Mouse (Mus musculus): ENCODE results near the gene Dnase2a. TPM values are rescaled to one million over a fixed set of nuclear protein-coding genes. Genes with fewer than 3 reads are reported as not detected.
A peak's percentile ranks its signal among the peaks of the same experiment; 100 is the strongest.

Gene Dnase2a
- total and polyA plus RNA-seq, 3 experiments: 53.7 to 83.4 TPM; not detected in 1

GRCm38 (mm10) chr8:84970135-84970790, 61.9 kb downstream of the Dnase2a start:
- Histone ChIP-seq H3K79me2 (ENCODE audit: control insufficient read depth, insufficient read depth, low read length, poor library complexity) (peaks cover 22% of the 10 kb centered on the region), H3K9ac (ENCODE audit: control insufficient read depth, low read depth, low read length, poor library complexity, severe bottlenecking) (peak overlapping the region; percentile 91), H3K4me3 (ENCODE audit: control insufficient read depth in 1 of 2, insufficient read depth in 1 of 2, low read depth in 2 of 2, low read length in 2 of 2) (peak overlapping the region; percentile 65 to 73), H3K36me3 (ENCODE audit: control insufficient read depth in 1 of 2, insufficient read depth in 2 of 2, low read length in 2 of 2) (peaks cover 4 to 35% of the 10 kb centered on the region in 2 experiments; a peak in 3 of 4 replicates), H3K27ac (ENCODE audit: control insufficient read depth, low read depth, low read length) (peak overlapping the region; percentile 84), H3K9me3 (replicated peaks; ENCODE audit: insufficient read depth, low read length) (no peaks in the 10 kb centered on the region), H3K4me1 (ENCODE audit: control insufficient read depth in 1 of 2, insufficient read depth in 2 of 2, low read length in 2 of 2) (peaks cover 7 to 42% of the 10 kb centered on the region in 2 experiments), H3K27me3 (ENCODE audit: control insufficient read depth in 1 of 2, insufficient read depth in 2 of 2, low read length in 2 of 2) (no peaks in the 10 kb centered on the region)
- no peak for DNase-seq (ENCODE audit: low read depth, low spot score)
- no peak for TF ChIP-seq MYB (IDR thresholded peaks at IDR 0.05; ENCODE audit: low read depth, low read length)
- TF ChIP-seq POLR2A (IDR thresholded peaks at IDR 0.05; ENCODE audit: control insufficient read depth in 1 of 2, insufficient read depth in 1 of 2, low read depth in 1 of 2, low read length in 2 of 2, poor library complexity in 1 of 2): no peak
- 0 out of 2 replicates have a peak, but pooled peaks have one; percentile 13 for TF ChIP-seq CHD1 (IDR thresholded peaks at IDR 0.05; ENCODE audit: low read depth, low read length)
- TF ChIP-seq ETS1 (IDR thresholded peaks at IDR 0.05; ENCODE audit: low read depth, low read length): 0 out of 2 replicates have a peak, but pooled peaks have one; percentile 3
- TF ChIP-seq RCOR1 (IDR thresholded peaks at IDR 0.05; ENCODE audit: low read depth, low read length): no peak
- TF ChIP-seq GABPA (IDR thresholded peaks at IDR 0.05; ENCODE audit: low read depth, low read length): no peak
- no peak for TF ChIP-seq NRF1 (IDR thresholded peaks at IDR 0.05; ENCODE audit: insufficient read depth, low read depth, low read length, poor library complexity, severe bottlenecking)

- peaks cover 22% of the 10 kb centered on the region for H3K79me2 ChIP-seq (ENCODE audit: control insufficient read depth, insufficient read depth, low read length, poor library complexity)
- peak overlapping the region; percentile 84 for H3K27ac ChIP-seq (ENCODE audit: control insufficient read depth, low read depth, low read length)
- peak overlapping the region; percentile 91 for H3K9ac ChIP-seq (ENCODE audit: control insufficient read depth, low read depth, low read length, poor library complexity, severe bottlenecking)
- peaks cover 4 to 38% of the 10 kb centered on the region in 2 experiments; a peak in 3 of 4 replicates for H3K36me3 ChIP-seq (ENCODE audit: control insufficient read depth in 1 of 2, insufficient read depth in 2 of 2, low read length in 2 of 2)
- TF ChIP-seq POLR2A (IDR thresholded peaks at IDR 0.05; ENCODE audit: control insufficient read depth in 1 of 2, insufficient read depth in 1 of 2, low read depth in 1 of 2, low read length in 2 of 2, poor library complexity in 1 of 2) (peak; percentile 58 to 73; a peak in 2 of 4 replicates), CHD1 (IDR thresholded peaks at IDR 0.05; ENCODE audit: low read depth, low read length) (no peak), MYC (IDR thresholded peaks at IDR 0.05; ENCODE audit: low read depth, low read length) (no peak), TBP (IDR thresholded peaks at IDR 0.05; ENCODE audit: low read depth, low read length) (peak; percentile 79), MAZ (IDR thresholded peaks at IDR 0.05; ENCODE audit: low read depth, low read length) (peak; percentile 83; the same call in 1 of the 2 replicates), SIN3A (IDR thresholded peaks at IDR 0.05; ENCODE audit: low read length) (peak; percentile 87), MXI1 (IDR thresholded peaks at IDR 0.05; ENCODE audit: low read depth, low read length) (peak; percentile 60; the same call in 1 of the 2 replicates), POLR2AphosphoS2 (IDR thresholded peaks at IDR 0.05; ENCODE audit: low read length) (peak; percentile 64), EP300 (IDR thresholded peaks at IDR 0.05; ENCODE audit: low read depth in 1 of 2, low read length in 2 of 2) (peak; percentile 91 to 95), MAX (IDR thresholded peaks at IDR 0.05; ENCODE audit: low read length) (peak; percentile 67; the same call in 1 of the 2 replicates), GABPA (IDR thresholded peaks at IDR 0.05; ENCODE audit: low read depth, low read length) (no peak), HCFC1 (IDR thresholded peaks at IDR 0.05; ENCODE audit: low read depth, low read length) (0 out of 2 replicates have a peak, but pooled peaks have one; percentile 14), ZNF384 (IDR thresholded peaks at IDR 0.05; ENCODE audit: low read depth, low read length) (no peak), USF1 (IDR thresholded peaks at IDR 0.05; ENCODE audit: low read depth, low read length) (no peak), RCOR1 (IDR thresholded peaks at IDR 0.05; ENCODE audit: low read depth, low read length) (peak; percentile 90), NELFE (IDR thresholded peaks at IDR 0.05; ENCODE audit: low read depth, low read length) (peak; percentile 55; the same call in 1 of the 2 replicates), GATA1 (IDR thresholded peaks at IDR 0.05; ENCODE audit: low read depth, low read length) (peak; percentile 97), TCF12 (IDR thresholded peaks at IDR 0.05; ENCODE audit: low read depth, low read length) (peak; percentile 98), TAL1 (IDR thresholded peaks at IDR 0.05; ENCODE audit: low read length) (peak; percentile 93), ZMIZ1 (IDR thresholded peaks at IDR 0.05; ENCODE audit: low read depth, low read length) (peak; percentile 58; the same call in 1 of the 2 replicates), UBTF (IDR thresholded peaks at IDR 0.05; ENCODE audit: borderline replicate concordance, insufficient read depth, low read depth, low read length) (no peak), ETS1 (IDR thresholded peaks at IDR 0.05; ENCODE audit: low read depth, low read length) (peak; percentile 94)
- H3K4me1 ChIP-seq (ENCODE audit: control insufficient read depth in 1 of 2, insufficient read depth in 2 of 2, low read length in 2 of 2): peaks cover 9 to 47% of the 10 kb centered on the region in 2 experiments
- peak; percentile 94 for DNase-seq (ENCODE audit: low read depth, low spot score)
- H3K9me3 ChIP-seq (replicated peaks; ENCODE audit: insufficient read depth, low read length): no peaks in the 10 kb centered on the region
- no peaks in the 10 kb centered on the region for H3K27me3 ChIP-seq (ENCODE audit: control insufficient read depth in 1 of 2, insufficient read depth in 2 of 2, low read length in 2 of 2)
- peak overlapping the region; percentile 65 to 73 for H3K4me3 ChIP-seq (ENCODE audit: control insufficient read depth in 1 of 2, insufficient read depth in 1 of 2, low read depth in 2 of 2, low read length in 2 of 2)
Observed at GRCm38 (mm10) chr8:84970913-84971312, 62.6 kb downstream of the Dnase2a start.
